Mouse (Mus musculus) midbrain, embryonic 14.5 days (tissue): ENCODE data around the gene Prr19. TPM values are rescaled to one million over a fixed set of nuclear protein-coding genes. Genes with fewer than 3 reads are reported as not detected.

ENCODE experiments used
- ATAC-seq: fragments of 200-750 bp; cut with Nextera tagmentation; 2 replicates; pipeline ENCODE4 v1.8.0; 2017; ENCODE audit warnings: moderate number of reproducible peaks, moderate library complexity; ENCODE audit not compliant: low FRiP score, low TSS enrichment
- DNase-seq: peaks from one replicate; pipeline ENCODE4 v3.0.0-alpha.2; 2015
- H3K27ac ChIP-seq: fragments of 300-500 bp; sonication (generic); replicated peaks from 2 replicates; pipeline ENCODE4 v1.5.1; 2014; ENCODE audit warnings: mild to moderate bottlenecking, low read depth, low read length, moderate library complexity
- H3K27me3 ChIP-seq: fragments of 300-500 bp; sonication (generic); 2 replicates; pipeline ENCODE4 v1.6.1; 2014; ENCODE audit warnings: low read length, control low read depth, mixed read lengths; ENCODE audit not compliant: control insufficient read depth, insufficient read depth
- H3K36me3 ChIP-seq: fragments of 300-500 bp; sonication (generic); 2 replicates; pipeline ENCODE4 v1.6.1; 2014; ENCODE audit warnings: low read length, control low read depth; ENCODE audit not compliant: control insufficient read depth, insufficient read depth
- H3K4me1 ChIP-seq: fragments of 300-500 bp; sonication (generic); 2 replicates; pipeline ENCODE4 v1.6.1; 2014; ENCODE audit warnings: mild to moderate bottlenecking, antibody characterized with exemption, low read length, control low read depth; ENCODE audit not compliant: control insufficient read depth, insufficient read depth
- H3K4me2 ChIP-seq: fragments of 300-500 bp; sonication (generic); 2 replicates; pipeline ENCODE4 v1.6.1; 2014; ENCODE audit warnings: mild to moderate bottlenecking, low read length, moderate library complexity
- H3K4me3 ChIP-seq: fragments of 300-500 bp; sonication (generic); replicated peaks from 2 replicates; pipeline ENCODE4 v1.5.1; 2014; ENCODE audit warnings: low read depth, low read length
- H3K9ac ChIP-seq: fragments of 300-500 bp; sonication (generic); replicated peaks from 2 replicates; pipeline ENCODE4 v1.6.1; 2014; ENCODE audit warnings: mild to moderate bottlenecking, low read length, moderate library complexity
- H3K9me3 ChIP-seq: fragments of 300-500 bp; sonication (generic); 2 replicates; pipeline ENCODE4 v1.6.1; 2016; ENCODE audit warnings: low read length, control low read depth, mixed read lengths; ENCODE audit not compliant: control insufficient read depth
- WGBS: fragments of 180-500 bp; shearing (Covaris S2); extraction: QIAGEN DNeasy Blood & Tissue Kit; methylation state at CpG from one replicate; pipeline ENCODE4 v1.1.7; 2014; 5-methylcytosine and 5-hydroxymethylcytosine counted together
- polyA plus RNA-seq: library from polyadenylated mRNA; unstranded; fragments of >200 nt; fragmentation: Nextera tagmentation; extraction: Ambion mirVana; gene quantifications from 2 replicates; pipeline ENCODE4 v1.2.1, GENCODE M21; 2014

The Prr19 gene
- polyA plus RNA-seq, 1 experiment from 2014 or later: 3.0 TPM

GRCm38 (mm10) chr7:25296945-25297453, 4.2 kb upstream of the Prr19 start:
- Histone ChIP-seq H3K4me2 (peak overlapping the region; percentile 81), H3K9me3 (no peaks in the 10 kb centered on the region), H3K4me3 (peak overlapping the region; percentile 89), H3K9ac (peak overlapping the region; percentile 97), H3K4me1 (peaks cover 13% of the 10 kb centered on the region), H3K27ac (peak overlapping the region; percentile 98), H3K36me3 (peaks cover 42% of the 10 kb centered on the region), H3K27me3 (no peaks in the 10 kb centered on the region)
- DNase-seq (peak; percentile 69), ATAC-seq (no peak; the same call in 1 of the 2 replicates)
- under 1% methylated on average over 21 of the region's 21 CpGs for WGBS

GRCm38 (mm10) chr7:25297454-25298325, 3.5 kb upstream of the Prr19 start, which contains the start of gene Pafah1b3:
Gene Pafah1b3, minus strand, starts transcription at chr7:25297986.
- Histone ChIP-seq H3K36me3 (peaks cover 35% of the 10 kb centered on the region), H3K27ac (peak within 1 kb of the TSS; percentile 98), H3K4me3 (peak within 1 kb of the TSS; percentile 89), H3K9me3 (no peaks in the 10 kb centered on the region), H3K9ac (peak within 1 kb of the TSS; percentile 97), H3K4me2 (peak within 1 kb of the TSS; percentile 81), H3K27me3 (no peaks in the 10 kb centered on the region), H3K4me1 (peaks cover 13% of the 10 kb centered on the region)
- DNase-seq: peak; percentile 97
- WGBS: under 1% methylated on average over 52 of the region's 52 CpGs
- peak; percentile 89 for ATAC-seq

- H3K4me2 ChIP-seq: no peak overlapping the region
- no peak for DNase-seq
- no peak overlapping the region for H3K27ac ChIP-seq
- peaks cover 7% of the 10 kb centered on the region for H3K4me1 ChIP-seq
- no peak overlapping the region for H3K4me3 ChIP-seq
- H3K9me3 ChIP-seq: no peaks in the 10 kb centered on the region
- no peak for ATAC-seq
- no peaks in the 10 kb centered on the region for H3K27me3 ChIP-seq
- no peak overlapping the region for H3K9ac ChIP-seq
- WGBS: 77% methylated on average over 9 of the region's 9 CpGs
- H3K36me3 ChIP-seq: 0 out of 2 replicates have a peak, but pooled peaks cover 5% of the 10 kb centered on the region
Observed at GRCm38 (mm10) chr7:25303003-25303684, 1.9 kb downstream of the Prr19 start.

DNA sequence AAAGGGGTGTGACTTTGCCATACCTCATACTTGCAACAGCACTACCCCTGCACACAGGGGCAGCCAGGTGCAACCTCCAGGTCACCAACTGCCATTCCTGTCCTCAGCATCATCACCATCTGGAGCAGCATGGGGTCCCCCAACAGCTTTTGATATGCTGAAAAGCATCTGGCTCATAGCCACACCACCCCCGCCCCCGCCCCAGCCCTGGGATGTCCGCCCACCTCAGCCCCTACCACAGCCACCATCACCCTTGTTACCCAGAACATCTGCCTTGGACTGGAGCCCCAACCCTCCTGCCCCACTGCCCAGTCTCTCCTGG, 2.4 kb downstream of the Prr19 start:
- H3K27ac ChIP-seq: no peak overlapping the region
- DNase-seq: no peak
- no peaks in the 10 kb centered on the region for H3K27me3 ChIP-seq
- no peak overlapping the region for H3K4me2 ChIP-seq
- WGBS: 81% methylated on average over 3 of the region's 3 CpGs
- ATAC-seq: no peak
- H3K36me3 ChIP-seq: 0 out of 2 replicates have a peak, but pooled peaks cover 8% of the 10 kb centered on the region
- H3K4me1 ChIP-seq: peaks cover 7% of the 10 kb centered on the region
- H3K4me3 ChIP-seq: no peak overlapping the region
- H3K9ac ChIP-seq: no peak overlapping the region
- H3K9me3 ChIP-seq: no peaks in the 10 kb centered on the region

GRCm38 (mm10) chr7:25305481-25305880, 4.3 kb downstream of the Prr19 start:
- ATAC-seq: 0 out of 2 replicates have a peak, but pooled peaks have one; percentile 9
- Histone ChIP-seq H3K9me3 (no peaks in the 10 kb centered on the region), H3K36me3 (peaks cover 11% of the 10 kb centered on the region; the same call in 1 of the 2 replicates), H3K9ac (peak overlapping the region; percentile 94), H3K27ac (peak overlapping the region; percentile 92), H3K27me3 (no peaks in the 10 kb centered on the region), H3K4me2 (peak overlapping the region; percentile 85), H3K4me3 (peak overlapping the region; percentile 75), H3K4me1 (peaks cover 7% of the 10 kb centered on the region)
- DNase-seq: no peak
- 0% methylated on average over 2 of the region's 2 CpGs for WGBS

DNA sequence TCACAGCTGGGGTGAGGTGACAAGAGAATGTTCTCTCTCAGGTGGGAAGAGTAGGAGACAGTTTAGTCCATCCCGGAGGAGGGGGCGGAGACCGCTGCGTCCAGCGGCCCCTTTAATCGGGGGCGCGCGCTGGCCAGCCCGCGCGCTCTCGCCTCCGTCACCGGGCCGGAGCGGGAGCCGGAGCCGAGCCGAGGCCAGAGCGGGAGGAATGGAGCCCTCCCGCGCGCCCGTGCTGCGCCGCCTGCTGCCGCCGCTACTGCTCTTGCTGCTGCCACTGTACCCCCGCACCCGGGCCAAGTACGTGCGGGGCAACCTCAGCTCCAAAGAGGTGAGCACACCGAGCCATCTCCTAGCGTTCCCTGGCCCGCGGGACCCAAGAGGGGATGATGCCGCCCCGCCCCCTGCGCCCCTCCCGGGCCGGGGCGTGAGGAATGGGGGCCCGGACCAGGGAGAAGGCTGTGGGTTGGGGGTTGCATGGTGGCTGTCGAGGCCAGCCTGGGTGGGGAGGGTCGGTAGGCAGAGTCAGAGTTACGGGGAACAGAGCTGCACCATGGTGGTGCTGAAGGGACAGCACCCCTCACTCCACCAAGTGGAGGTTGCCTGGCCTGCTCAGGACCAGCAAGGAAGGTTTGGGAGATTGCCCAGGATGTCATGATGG, 4.9 kb downstream of the Prr19 start, which contains the start of gene Tmem145:
TSS of gene Tmem145 (plus strand) at position 151 of the 658 bp plus-strand sequence.
- Histone ChIP-seq H3K4me2 (peak within 1 kb of the TSS; percentile 85), H3K9ac (peak within 1 kb of the TSS; percentile 94), H3K9me3 (no peaks in the 10 kb centered on the region), H3K4me3 (peak within 1 kb of the TSS; percentile 75), H3K36me3 (peaks cover 11% of the 10 kb centered on the region; the same call in 1 of the 2 replicates), H3K27ac (peak within 1 kb of the TSS; percentile 92), H3K4me1 (peaks cover 7% of the 10 kb centered on the region), H3K27me3 (peaks cover under 1% of the 10 kb centered on the region; the same call in 1 of the 2 replicates)
- DNase-seq (peak; percentile 88), ATAC-seq (peak; percentile 78)
- under 1% methylated on average over 44 of the region's 47 CpGs for WGBS

DNA sequence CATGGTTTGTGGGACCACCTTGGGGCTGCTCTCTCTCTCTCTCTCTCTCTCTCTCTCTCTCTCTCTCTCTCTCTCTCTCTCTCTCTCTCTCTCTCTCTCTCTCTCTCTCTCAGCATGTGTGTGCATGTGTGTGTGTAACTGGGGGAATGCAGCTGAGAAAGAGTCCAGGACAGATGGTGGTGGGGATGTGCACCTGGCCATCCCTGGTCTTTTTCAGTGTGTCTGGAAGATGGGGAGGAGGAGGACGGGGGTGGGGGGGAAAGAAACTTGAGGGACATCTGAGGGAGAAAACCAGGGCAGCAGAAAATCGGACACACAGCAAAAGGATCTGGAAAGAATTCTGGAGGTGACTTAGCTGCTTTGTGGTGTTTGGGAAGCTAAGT, 5.4 kb downstream of the Prr19 start:
- no peak for ATAC-seq
- DNase-seq: no peak

GRCm38 (mm10) chr7:25308702-25309318, 7.6 kb downstream of the Prr19 start:
- Histone ChIP-seq H3K36me3 (peaks cover 17% of the 10 kb centered on the region), H3K9me3 (no peaks in the 10 kb centered on the region), H3K27me3 (peaks cover 27% of the 10 kb centered on the region), H3K4me2 (no peak overlapping the region), H3K27ac (no peak overlapping the region), H3K9ac (no peak overlapping the region), H3K4me1 (peaks cover 7% of the 10 kb centered on the region), H3K4me3 (no peak overlapping the region)
- 66% methylated on average over 17 of the region's 17 CpGs for WGBS
- no peak for DNase-seq
- ATAC-seq: no peak

More for the DNA sequence above, 5.4 kb downstream of the Prr19 start:
- H3K9ac ChIP-seq: peak overlapping the region; percentile 94
- peaks cover 7% of the 10 kb centered on the region for H3K4me1 ChIP-seq
- H3K4me2 ChIP-seq: peak overlapping the region; percentile 85
- H3K27me3 ChIP-seq: peaks cover 6% of the 10 kb centered on the region; the same call in 1 of the 2 replicates
- peak overlapping the region; percentile 75 for H3K4me3 ChIP-seq
- WGBS: 35% methylated on average over 2 of the region's 2 CpGs
- no peaks in the 10 kb centered on the region for H3K9me3 ChIP-seq
- peak overlapping the region; percentile 92 for H3K27ac ChIP-seq
- peaks cover 14% of the 10 kb centered on the region; the same call in 1 of the 2 replicates for H3K36me3 ChIP-seq
